Mouse (Mus musculus): ENCODE measurements around the gene Morc3. TPM values are rescaled to one million over a fixed set of nuclear protein-coding genes. Genes with fewer than 3 reads are reported as not detected.

Gene Morc3
- polyA plus RNA-seq (2014; fragmentation: Illumina TruSeq; extraction: RNeasy Lipid Tissue Mini Kit (QIAGEN cat#74804); ENCODE audit: low read depth, low replicate concordance), result 162 TPM

GRCm38 (mm10) chr16:93831627-93832395 lies at the start of gene Morc3:
Gene Morc3, plus strand, starts transcription at chr16:93832121.

GRCm38 (mm10) chr16:93883423-93884085 lies 51.6 kb downstream of the Morc3 start, which contains the start of gene Chaf1b:
Gene Chaf1b, plus strand, starts transcription at chr16:93883901.

Other genes starting within 250 kb of the Morc3 start
- gene Setd4, start 228.1 kb upstream of the Morc3 start, polyA plus RNA-seq (2014; fragmentation: Illumina TruSeq; extraction: RNeasy Lipid Tissue Mini Kit (QIAGEN cat#74804); ENCODE audit: low read depth, low replicate concordance), result 2.0 TPM
- gene Cbr1, start 226.3 kb upstream of the Morc3 start, polyA plus RNA-seq (2014; fragmentation: Illumina TruSeq; extraction: RNeasy Lipid Tissue Mini Kit (QIAGEN cat#74804); ENCODE audit: low read depth, low replicate concordance), result 46.7 TPM
- gene Gm5678, start 204.0 kb upstream of the Morc3 start, polyA plus RNA-seq (2014; fragmentation: Illumina TruSeq; extraction: RNeasy Lipid Tissue Mini Kit (QIAGEN cat#74804); ENCODE audit: low read depth, low replicate concordance), result not detected
- 4.3 TPM for gene Cbr3, start 148.9 kb upstream of the Morc3 start, polyA plus RNA-seq (2014; fragmentation: Illumina TruSeq; extraction: RNeasy Lipid Tissue Mini Kit (QIAGEN cat#74804); ENCODE audit: low read depth, low replicate concordance)
- 30.3 TPM for gene Dop1b, start 120.2 kb upstream of the Morc3 start, polyA plus RNA-seq (2014; fragmentation: Illumina TruSeq; extraction: RNeasy Lipid Tissue Mini Kit (QIAGEN cat#74804); ENCODE audit: low read depth, low replicate concordance)
- 2.1 TPM for gene Chaf1b, start 51.8 kb downstream of the Morc3 start, polyA plus RNA-seq (2014; fragmentation: Illumina TruSeq; extraction: RNeasy Lipid Tissue Mini Kit (QIAGEN cat#74804); ENCODE audit: low read depth, low replicate concordance)
- gene Cldn14, start 176.7 kb downstream of the Morc3 start, polyA plus RNA-seq (2014; fragmentation: Illumina TruSeq; extraction: RNeasy Lipid Tissue Mini Kit (QIAGEN cat#74804); ENCODE audit: low read depth, low replicate concordance), result 0.73 TPM